ENCODE assay signal across 10 mouse cellular contexts in the genomic region with DNA sequence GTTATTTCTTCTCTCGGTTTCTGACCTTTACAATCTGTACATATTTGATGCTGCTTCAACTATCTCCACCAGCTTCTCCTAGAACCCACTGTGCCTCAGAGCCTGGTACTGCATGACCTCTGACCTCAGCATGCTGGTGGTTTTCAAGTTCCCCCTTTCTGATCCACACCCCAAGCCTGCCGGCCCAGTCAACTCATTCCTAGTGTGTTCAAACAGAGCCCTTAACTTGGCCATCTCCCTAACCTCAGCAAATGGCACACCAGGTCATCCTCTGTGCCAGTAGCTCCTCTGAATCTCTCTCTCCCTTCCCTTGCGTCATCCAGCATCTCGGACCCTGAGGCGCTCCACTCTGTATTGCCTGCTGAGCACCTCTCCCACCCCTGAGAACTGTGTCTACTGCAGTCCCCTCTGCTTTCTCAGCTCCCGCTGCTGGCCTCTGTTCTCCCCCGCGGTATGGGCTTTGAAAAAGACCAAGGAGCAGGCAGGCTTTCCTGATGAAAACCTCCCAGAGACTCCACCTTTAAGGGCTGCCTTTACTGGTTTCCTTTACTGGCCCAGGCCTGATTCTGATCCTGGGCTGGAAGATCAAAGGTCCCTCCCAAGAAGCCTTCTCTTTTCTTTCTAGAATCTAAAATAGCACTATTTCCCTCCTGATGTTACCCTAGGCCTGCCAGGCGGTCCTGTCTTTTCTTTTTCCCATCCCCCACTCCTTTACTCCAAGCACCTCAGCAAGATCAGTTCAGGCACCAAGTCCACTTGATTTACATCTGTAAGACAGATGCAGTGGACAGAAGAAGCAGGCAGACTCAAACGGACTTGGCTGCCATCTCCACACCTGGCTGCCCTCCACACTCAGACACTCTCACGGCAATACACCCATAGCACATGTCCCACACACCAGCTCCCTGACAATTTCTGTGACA. TPM values are rescaled to one million over a fixed set of nuclear protein-coding genes. Genes with fewer than 3 reads are reported as not detected.
DNase-seq lines count a peak whose midpoint lies in the region; ATAC-seq and TF ChIP-seq lines count a peak whose summit lies in the region.
"Had no signal": no experiment of that assay in that cellular context is flagged by ENCODE, and none has a peak within 500 bp of the region (broad histone marks: within the 10 kb centered on the region; RNA-seq: fewer than 3 reads in every experiment).

No protein-coding gene starts in this region.

- no peaks in the 10 kb centered on the region for H3K9me3 ChIP-seq in embryonic facial prominence, embryonic 10.5 days
- no peaks in the 10 kb centered on the region for H3K9me3 ChIP-seq in midbrain, postnatal 0 days (ENCODE audit: low read length)

- no peak for TF ChIP-seq CTCF in midbrain, postnatal 0 days (IDR thresholded peaks at IDR 0.05)

- WGBS in embryonic facial prominence, embryonic 10.5 days, result 24% methylated on average over 11 of the region's 11 CpGs
- 30% methylated on average over 11 of the region's 11 CpGs for WGBS in midbrain, postnatal 0 days

- peak overlapping the region; percentile 14; the same call in 1 of the 2 replicates for H3K4me3 ChIP-seq in embryonic facial prominence, embryonic 10.5 days
- H3K4me3 ChIP-seq in midbrain, postnatal 0 days (ENCODE audit: low read depth, low read length), result no peak overlapping the region

- no peaks in the 10 kb centered on the region for H3K36me3 ChIP-seq in embryonic facial prominence, embryonic 10.5 days (replicated peaks)
- no peaks in the 10 kb centered on the region for H3K36me3 ChIP-seq in midbrain, postnatal 0 days (ENCODE audit: insufficient read depth, low read length)

- no peak overlapping the region for H3K27ac ChIP-seq in embryonic facial prominence, embryonic 10.5 days (replicated peaks)
- H3K27ac ChIP-seq in midbrain, postnatal 0 days (ENCODE audit: low read depth, low read length), result no peak overlapping the region

- ATAC-seq in midbrain, postnatal 0 days (ENCODE audit: low FRiP score), result no peak

- peak; percentile 45 for DNase-seq in kidney, adult 11 months
- no peak for DNase-seq in kidney, postnatal 10 days
- no peak for DNase-seq in embryonic facial prominence, embryonic 10.5 days (ENCODE audit: low spot score)
- DNase-seq in kidney, postnatal 25 days, result peak; percentile 19 to 60
- no peak for DNase-seq in midbrain, postnatal 0 days (ENCODE audit: low spot score)
- DNase-seq in adrenal gland, postnatal 25 days, result no peak
- no peak for DNase-seq in gastrocnemius, adult 18-20 months (ENCODE audit: low spot score)
- no peak for DNase-seq in left cerebral cortex, postnatal 25 days (ENCODE audit: low spot score in 2 of 2)
- DNase-seq: heart, postnatal 10 days; thymus, adult 2 months had no signal

- intact Hi-C loops in left cerebral cortex, postnatal 25 days (cut with DNase I), result loop anchor here (5.0 kb wide), 2 partner anchors 109 to 204 kb away; no protein-coding TSS in a partner anchor

- no peaks in the 10 kb centered on the region for H3K27me3 ChIP-seq in embryonic facial prominence, embryonic 10.5 days (replicated peaks; ENCODE audit: low read depth, poor library complexity, severe bottlenecking)
- no peaks in the 10 kb centered on the region for H3K27me3 ChIP-seq in midbrain, postnatal 0 days (ENCODE audit: insufficient read depth, low read length)

- H3K4me2 ChIP-seq in midbrain, postnatal 0 days (ENCODE audit: low read depth, low read length, poor library complexity, severe bottlenecking), result peak overlapping the region; percentile 24; the same call in 1 of the 2 replicates

- H3K4me1 ChIP-seq in embryonic facial prominence, embryonic 10.5 days, result peaks cover 35% of the 10 kb centered on the region
- H3K4me1 ChIP-seq in midbrain, postnatal 0 days (ENCODE audit: insufficient read depth, low read length), result peaks cover 15% of the 10 kb centered on the region

- peak overlapping the region; percentile 33; the same call in 1 of the 2 replicates for H3K9ac ChIP-seq in midbrain, postnatal 0 days (replicated peaks; ENCODE audit: low read length, poor library complexity, severe bottlenecking)

RNA-seq across cellular contexts. Expression of a gene that starts 3.8 kb away (rescaled TPM):
- 7.4 and 7.7 TPM in 2 replicates for polyA plus RNA-seq in embryonic facial prominence, embryonic 10.5 days (2016; fragmentation: Nextera tagmentation; extraction: Ambion mirVana)
- 68.8 and 72.9 TPM in 2 replicates for total RNA-seq in midbrain, postnatal 0 days (2014; rRNA removed)
- 8.9 and 11.3 TPM in 2 replicates for polyA plus RNA-seq in midbrain, postnatal 0 days (2015; fragmentation: Nextera tagmentation; extraction: Ambion mirVana)
- total RNA-seq in adrenal gland, postnatal 25 days (2021), result 13.6 and 18.7 TPM in 2 replicates
- 1 to 10 TPM; 4.7 to 5.6 TPM for total RNA-seq in gastrocnemius, adult 18-20 months (2021)
- total RNA-seq in left cerebral cortex, postnatal 25 days (2021), result 10 to 100 TPM; 28.4 to 31.7 TPM

Comparison
In these comparisons a context has a peak if more than half of its experiments do, and no peak if none do; other contexts are left out.
1. DNase-seq: peak in kidney, adult 11 months (single experiment) and kidney, postnatal 25 days (2 of 2); none in kidney, postnatal 10 days (single experiment), embryonic facial prominence, embryonic 10.5 days (single experiment), midbrain, postnatal 0 days (single experiment), adrenal gland, postnatal 25 days (single experiment), gastrocnemius, adult 18-20 months (single experiment) and left cerebral cortex, postnatal 25 days (0 of 2).